Mouse (Mus musculus): ENCODE measurements around the gene Sema6d.

DNA sequence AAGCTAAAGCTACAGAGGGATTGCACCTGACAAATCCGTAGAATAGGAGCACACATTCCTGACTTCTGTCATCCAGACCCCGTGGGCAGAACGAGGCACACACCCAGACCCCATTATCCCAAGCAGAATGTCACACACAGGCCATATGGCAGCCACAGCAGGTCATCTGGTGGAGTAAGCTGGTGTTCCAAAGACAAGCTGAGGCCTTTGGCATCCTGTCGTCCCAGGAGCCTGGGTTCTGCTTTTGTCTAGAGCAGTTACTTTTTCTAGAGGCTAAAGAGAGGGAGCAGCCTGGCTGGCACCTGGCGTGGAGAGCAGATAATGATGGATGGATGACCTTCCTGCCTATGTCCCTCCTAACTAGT, 551.4 kb downstream of the Sema6d start:
- TF ChIP-seq CTCF (IDR thresholded peaks at IDR 0.05; ENCODE audit: low read depth) = no peak
- no peak for TF ChIP-seq EP300 (IDR thresholded peaks at IDR 0.05; ENCODE audit: low read depth)

Data from liver, postnatal 0 days (tissue).